Mouse (Mus musculus) ovary, postnatal 10 days (tissue): ENCODE data around the gene Defb5.
"Not testable (repeated sequence)": the region's sequence is repeated elsewhere in the genome, so short reads cannot be mapped to it uniquely, and the experiment has no call there.

Experiments used
- DNase-seq: peaks from one replicate; pipeline ENCODE4 v3.0.0; 2022; ENCODE audit warnings: low spot score

Gene Defb5

GRCm38 (mm10) chr8:19247280-19247679 is at the start of gene Defb5:
Gene Defb5 (plus strand): TSS chr8:19247580.
- DNase-seq, result no peak

GRCm38 (mm10) chr8:19225161-19225560 is 22.2 kb upstream of the Defb5 start, which contains the start of gene Defb6:
Gene Defb6 (plus strand): TSS chr8:19225478.
- DNase-seq, result no peak

- no peak for DNase-seq
Measured at GRCm38 (mm10) chr8:19238101-19238500, 9.3 kb upstream of the Defb5 start.

- DNase-seq, result no peak
Measured at GRCm38 (mm10) chr8:19239616-19240015, 7.8 kb upstream of the Defb5 start, which contains the start of gene Defb46. Gene Defb46 (plus strand): TSS chr8:19239916.

- no peak for DNase-seq
Measured at GRCm38 (mm10) chr8:19258136-19258535, 10.8 kb downstream of the Defb5 start.

- DNase-seq, result no peak
Measured at GRCm38 (mm10) chr8:19259667-19260066, 12.3 kb downstream of the Defb5 start.

GRCm38 (mm10) chr8:19293060-19293459 is 45.7 kb downstream of the Defb5 start, which contains the start of gene Defb3:
Gene Defb3 (plus strand): TSS chr8:19293360.
- not testable (repeated sequence) for DNase-seq

GRCm38 (mm10) chr8:19298361-19298760 is 51.0 kb downstream of the Defb5 start:
- DNase-seq, result not testable (repeated sequence)
